Mouse (Mus musculus): ENCODE measurements around the gene Proser3.

- TF ChIP-seq CTCF (IDR thresholded peaks at IDR 0.05; ENCODE audit: insufficient read depth, low read length) (no peak), POLR2A (IDR thresholded peaks at IDR 0.05; ENCODE audit: borderline replicate concordance, extremely low read depth, low read depth, low read length) (no peak)
These were observed 25.7 kb downstream of the Proser3 start for GRCm38 (mm10) chr7:30526399-30526798.

Data from lung, adult 2 months (tissue).